Mouse (Mus musculus): ENCODE measurements around the gene Olfr632. TPM values are rescaled to one million over a fixed set of nuclear protein-coding genes. Genes with fewer than 3 reads are reported as not detected.

The Olfr632 gene
- polyA plus RNA-seq, 1 experiment from 2014 or later: not detected

- no peaks in the 10 kb centered on the region for H3K9me3 ChIP-seq
- no peak overlapping the region for H3K4me2 ChIP-seq
- 50% methylated on average over 1 of the region's 1 CpGs for WGBS
- no peaks in the 10 kb centered on the region for H3K4me1 ChIP-seq
- H3K4me3 ChIP-seq: no peak overlapping the region
- H3K9ac ChIP-seq: no peak overlapping the region
- H3K36me3 ChIP-seq: no peaks in the 10 kb centered on the region
- ATAC-seq (ENCODE audit: insufficient number of reproducible peaks, insufficient read depth, low FRiP score, low TSS enrichment, low read depth): no peak
- H3K27me3 ChIP-seq: no peaks in the 10 kb centered on the region
- no peak overlapping the region for H3K27ac ChIP-seq
Observed at GRCm38 (mm10) chr7:103971782-103972181, 37.6 kb downstream of the Olfr632 start.

Other genes starting within 250 kb of the Olfr632 start
- not detected in 2 replicates for gene Olfr243, start 219.7 kb upstream of the Olfr632 start, polyA plus RNA-seq (2015; fragmentation: Nextera tagmentation; extraction: Ambion mirVana)
- not detected in 2 replicates for gene Olfr628, start 204.0 kb upstream of the Olfr632 start, polyA plus RNA-seq (2015; fragmentation: Nextera tagmentation; extraction: Ambion mirVana)
- not detected in 2 replicates for gene Olfr629, start 189.4 kb upstream of the Olfr632 start, polyA plus RNA-seq (2015; fragmentation: Nextera tagmentation; extraction: Ambion mirVana)
- gene Olfr630, start 177.0 kb upstream of the Olfr632 start, polyA plus RNA-seq (2015; fragmentation: Nextera tagmentation; extraction: Ambion mirVana): not detected in 2 replicates
- not detected in 2 replicates for gene Olfr69, start 162.8 kb upstream of the Olfr632 start, polyA plus RNA-seq (2015; fragmentation: Nextera tagmentation; extraction: Ambion mirVana)
- gene Olfr68, start 154.6 kb upstream of the Olfr632 start, polyA plus RNA-seq (2015; fragmentation: Nextera tagmentation; extraction: Ambion mirVana): not detected in 2 replicates
- gene Olfr67, start 142.5 kb upstream of the Olfr632 start, polyA plus RNA-seq (2015; fragmentation: Nextera tagmentation; extraction: Ambion mirVana): not detected in 2 replicates
- 1,311 and 2,074 TPM in 2 replicates for gene Hbb-bt, start 120.4 kb upstream of the Olfr632 start, polyA plus RNA-seq (2015; fragmentation: Nextera tagmentation; extraction: Ambion mirVana)
- 2,604 and 4,415 TPM in 2 replicates for gene Hbb-bs, start 106.3 kb upstream of the Olfr632 start, polyA plus RNA-seq (2015; fragmentation: Nextera tagmentation; extraction: Ambion mirVana)
- not detected in 2 replicates for gene Hbb-bh2, start 93.8 kb upstream of the Olfr632 start, polyA plus RNA-seq (2015; fragmentation: Nextera tagmentation; extraction: Ambion mirVana)
- 46.9 and 96.8 TPM in 2 replicates for gene Hbb-bh1, start 91.2 kb upstream of the Olfr632 start, polyA plus RNA-seq (2015; fragmentation: Nextera tagmentation; extraction: Ambion mirVana)
- gene Hbb-y, start 81.1 kb upstream of the Olfr632 start, polyA plus RNA-seq (2015; fragmentation: Nextera tagmentation; extraction: Ambion mirVana): 5,482 and 5,510 TPM in 2 replicates
- not detected in 2 replicates for gene Olfr66, start 48.1 kb upstream of the Olfr632 start, polyA plus RNA-seq (2015; fragmentation: Nextera tagmentation; extraction: Ambion mirVana)
- not detected in 2 replicates for gene Olfr64, start 39.9 kb upstream of the Olfr632 start, polyA plus RNA-seq (2015; fragmentation: Nextera tagmentation; extraction: Ambion mirVana)
- gene Olfr65, start 30.9 kb upstream of the Olfr632 start, polyA plus RNA-seq (2015; fragmentation: Nextera tagmentation; extraction: Ambion mirVana): not detected in 2 replicates
- not detected in 2 replicates for gene Olfr631, start 5.5 kb upstream of the Olfr632 start, polyA plus RNA-seq (2015; fragmentation: Nextera tagmentation; extraction: Ambion mirVana)
- gene Olfr633, start 10.1 kb downstream of the Olfr632 start, polyA plus RNA-seq (2015; fragmentation: Nextera tagmentation; extraction: Ambion mirVana): not detected in 2 replicates
- 0.03 TPM in 1 of 2 replicates, not detected in the other for gene Olfr635, start 36.8 kb downstream of the Olfr632 start, polyA plus RNA-seq (2015; fragmentation: Nextera tagmentation; extraction: Ambion mirVana)
- gene Olfr638, start 64.4 kb downstream of the Olfr632 start, polyA plus RNA-seq (2015; fragmentation: Nextera tagmentation; extraction: Ambion mirVana): not detected in 2 replicates
- 0.04 and 0.06 TPM in 2 replicates for gene Olfr639, start 83.0 kb downstream of the Olfr632 start, polyA plus RNA-seq (2015; fragmentation: Nextera tagmentation; extraction: Ambion mirVana)
- gene Olfr640, start 91.2 kb downstream of the Olfr632 start, polyA plus RNA-seq (2015; fragmentation: Nextera tagmentation; extraction: Ambion mirVana): not detected in 2 replicates
- not detected in 2 replicates for gene Olfr641, start 101.1 kb downstream of the Olfr632 start, polyA plus RNA-seq (2015; fragmentation: Nextera tagmentation; extraction: Ambion mirVana)
- gene Olfr642, start 118.3 kb downstream of the Olfr632 start, polyA plus RNA-seq (2015; fragmentation: Nextera tagmentation; extraction: Ambion mirVana): not detected in 2 replicates
- gene 4930516K23Rik, start 127.1 kb downstream of the Olfr632 start, polyA plus RNA-seq (2015; fragmentation: Nextera tagmentation; extraction: Ambion mirVana): not detected in 2 replicates
- gene Olfr644, start 137.5 kb downstream of the Olfr632 start, polyA plus RNA-seq (2015; fragmentation: Nextera tagmentation; extraction: Ambion mirVana): not detected in 2 replicates
- gene Olfr645, start 151.1 kb downstream of the Olfr632 start, polyA plus RNA-seq (2015; fragmentation: Nextera tagmentation; extraction: Ambion mirVana): not detected in 2 replicates
- gene Olfr646, start 170.5 kb downstream of the Olfr632 start, polyA plus RNA-seq (2015; fragmentation: Nextera tagmentation; extraction: Ambion mirVana): not detected in 2 replicates
- gene Ubqln5, start 195.5 kb downstream of the Olfr632 start, polyA plus RNA-seq (2015; fragmentation: Nextera tagmentation; extraction: Ambion mirVana): 0.21 TPM in 1 of 2 replicates, not detected in the other
- gene Olfr643, start 203.1 kb downstream of the Olfr632 start, polyA plus RNA-seq (2015; fragmentation: Nextera tagmentation; extraction: Ambion mirVana): not detected in 2 replicates
- gene Ubqln3, start 208.9 kb downstream of the Olfr632 start, polyA plus RNA-seq (2015; fragmentation: Nextera tagmentation; extraction: Ambion mirVana): not detected in 2 replicates
- 0.31 TPM in 1 of 2 replicates, not detected in the other for gene Ubqlnl, start 216.2 kb downstream of the Olfr632 start, polyA plus RNA-seq (2015; fragmentation: Nextera tagmentation; extraction: Ambion mirVana)
- 4.6 and 13.3 TPM in 2 replicates for gene Olfm5, start 230.5 kb downstream of the Olfr632 start, polyA plus RNA-seq (2015; fragmentation: Nextera tagmentation; extraction: Ambion mirVana)
- gene Olfr648, start 249.0 kb downstream of the Olfr632 start, polyA plus RNA-seq (2015; fragmentation: Nextera tagmentation; extraction: Ambion mirVana): 0.15 and 0.32 TPM in 2 replicates